Mouse (Mus musculus) neutrophil, adult 5-6 weeks (primary cell): ENCODE results near the gene 4930519G04Rik. TPM values are rescaled to one million over a fixed set of nuclear protein-coding genes. Genes with fewer than 3 reads are reported as not detected.
"Not testable (repeated sequence)": the region's sequence is repeated elsewhere in the genome, so short reads cannot be mapped to it uniquely, and the experiment has no call there.

Source experiments
- ATAC-seq: fragments of 151-379, 151-347 bp; 2 replicates; pipeline ENCODE4 v1.8.0; 2017; ENCODE audit warnings: mild to moderate bottlenecking, moderate TSS enrichment; ENCODE audit not compliant: insufficient number of reproducible peaks, poor library complexity, low FRiP score, severe bottlenecking; ENCODE audit errors: extremely low read depth
- total RNA-seq: library from RNA; stranded (forward); fragments of 200-1000 nt; gene quantifications from 2 replicates; pipeline ENCODE4 v1.2.3, GENCODE M21; 2017

4930519G04Rik gene
- 1.1 and 3.1 TPM in 2 replicates for total RNA-seq

DNA sequence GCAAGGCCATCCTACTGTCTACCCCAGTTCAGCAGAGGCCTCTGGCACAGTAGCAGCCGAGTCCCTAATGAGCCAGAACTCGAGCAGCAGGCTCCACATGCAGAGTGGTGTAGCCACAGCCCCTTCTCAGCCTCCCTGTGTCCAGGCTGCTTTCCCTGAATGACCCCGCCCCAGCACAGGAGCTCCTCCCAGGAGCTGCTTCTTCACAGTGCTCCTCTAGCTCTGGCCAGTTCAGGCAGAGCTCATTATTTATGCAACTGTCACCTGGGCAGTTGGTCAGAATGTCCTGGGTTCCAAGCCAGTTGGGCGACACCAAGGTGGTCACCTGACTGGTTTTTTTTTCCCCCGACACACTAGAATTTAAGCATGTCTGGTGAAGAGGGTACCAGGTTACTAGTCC is at the start of gene 4930519G04Rik:
4930519G04Rik (plus strand) TSS at position 301 of the 400 bp plus-strand sequence.
- not testable (repeated sequence) for ATAC-seq

- ATAC-seq, result no peak
These were observed 49.1 kb upstream of the 4930519G04Rik start for GRCm38 (mm10) chr5:114804335-114804734.

- no peak for ATAC-seq
These were observed 48.5 kb upstream of the 4930519G04Rik start for GRCm38 (mm10) chr5:114804958-114805357.

DNA sequence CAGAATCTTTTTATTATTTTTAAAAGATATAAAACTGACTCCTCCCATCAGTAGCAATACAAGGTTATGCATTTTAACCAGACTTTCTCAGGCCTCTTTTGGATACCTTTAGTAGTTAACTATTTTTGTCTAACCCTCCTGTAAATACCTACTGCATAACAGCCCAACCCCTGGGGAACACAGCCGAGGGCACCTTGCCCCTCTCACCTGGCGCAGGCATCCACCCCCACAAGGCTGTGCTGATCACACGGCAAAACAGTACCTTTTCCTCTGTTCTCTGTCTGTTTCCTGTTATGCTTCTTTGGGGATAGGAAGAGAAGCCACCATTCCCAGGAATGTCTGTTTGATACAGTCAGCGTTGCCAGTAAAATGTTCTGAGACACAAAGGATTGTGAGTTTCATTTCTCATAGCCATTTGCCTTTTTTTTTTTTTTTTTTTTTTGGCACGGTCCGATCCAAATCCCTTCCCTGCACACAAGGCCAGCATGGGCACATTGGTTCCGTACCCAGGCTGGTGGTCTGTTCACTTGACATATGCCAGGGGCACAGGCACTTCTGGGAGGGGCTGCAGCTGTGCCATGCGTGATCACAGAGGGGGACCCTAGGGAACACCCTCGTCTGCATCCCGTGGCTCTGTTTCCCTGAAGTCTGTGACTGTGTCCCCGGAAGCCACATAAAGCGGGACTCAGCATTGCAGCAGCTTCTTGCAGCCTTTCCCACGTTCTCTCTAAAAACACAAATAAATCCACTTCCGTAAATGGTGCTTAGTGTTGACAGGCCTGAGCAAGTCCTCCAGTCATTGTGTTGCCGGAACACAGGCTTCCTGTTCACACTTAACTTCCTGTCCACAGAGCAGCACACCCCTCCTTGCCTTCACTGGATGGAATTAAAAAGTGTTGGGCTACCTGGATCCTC is 47.8 kb upstream of the 4930519G04Rik start:
- ATAC-seq, result peak; percentile 87

GRCm38 (mm10) chr5:114806636-114807035 is 46.8 kb upstream of the 4930519G04Rik start:
- no peak for ATAC-seq

GRCm38 (mm10) chr5:114807063-114807462 is 46.4 kb upstream of the 4930519G04Rik start:
- ATAC-seq, result no peak

DNA sequence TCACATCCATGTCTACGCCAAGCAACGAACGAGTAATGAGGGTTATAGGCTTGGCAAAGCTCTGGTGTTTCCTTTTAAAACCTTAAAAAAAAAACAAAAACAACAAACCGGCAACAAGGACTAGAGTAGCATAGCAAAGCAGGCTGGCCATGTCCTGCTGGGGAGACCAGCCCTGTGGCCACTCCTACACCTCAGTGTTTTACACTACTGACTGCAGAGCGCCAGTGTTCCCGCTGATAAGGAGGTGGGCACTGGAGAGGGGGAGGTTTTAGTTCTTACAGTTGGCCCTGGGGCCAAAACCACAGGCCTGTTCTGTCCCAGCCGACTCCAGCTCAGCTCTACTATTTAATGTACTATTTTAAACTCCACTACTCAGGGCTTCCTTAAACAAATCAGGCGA is 46.0 kb upstream of the 4930519G04Rik start:
- no peak for ATAC-seq

DNA sequence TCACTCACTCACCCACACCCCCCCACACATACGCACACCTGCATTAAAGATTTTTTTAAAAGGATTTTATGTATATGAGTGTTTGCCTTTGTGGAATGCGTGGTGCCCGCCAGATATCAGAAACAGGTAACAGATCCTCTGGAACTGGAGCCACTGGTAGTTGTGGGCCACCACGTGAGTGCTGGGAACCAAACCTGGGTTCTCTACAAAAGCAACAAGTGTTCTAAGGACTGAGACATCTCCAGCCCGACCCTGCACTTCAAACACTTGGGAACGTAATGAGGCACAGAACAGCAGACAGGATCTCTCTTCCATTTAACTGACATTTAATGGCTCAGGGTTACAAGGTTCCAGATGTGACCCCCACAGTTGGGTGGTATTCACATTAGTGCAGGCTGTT is 45.6 kb upstream of the 4930519G04Rik start:
- no peak for ATAC-seq

- no peak for ATAC-seq
These were observed 45.1 kb upstream of the 4930519G04Rik start for GRCm38 (mm10) chr5:114808385-114808784.

GRCm38 (mm10) chr5:114809181-114809756 is 44.2 kb upstream of the 4930519G04Rik start:
- ATAC-seq, result no peak

DNA sequence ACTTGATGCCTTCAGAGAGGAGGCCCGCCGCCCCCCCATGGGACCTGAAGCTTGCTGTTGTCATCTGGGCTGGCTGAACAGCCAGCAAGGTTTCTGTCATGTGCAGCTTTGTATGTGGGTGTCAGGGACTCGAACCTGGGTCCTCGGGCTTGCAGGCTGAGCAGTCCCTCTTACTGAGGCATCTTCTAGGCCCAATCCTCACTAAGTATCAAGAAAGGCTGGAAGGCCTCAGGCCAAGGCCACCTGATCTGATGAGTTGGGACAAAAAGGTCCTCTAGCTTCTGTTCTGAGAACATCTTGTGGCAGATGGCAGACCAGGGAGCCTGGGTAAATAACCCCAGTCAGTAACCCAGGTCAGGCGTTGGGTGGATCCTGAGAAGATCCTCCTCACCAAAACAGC is 43.6 kb upstream of the 4930519G04Rik start:
- no peak for ATAC-seq

DNA sequence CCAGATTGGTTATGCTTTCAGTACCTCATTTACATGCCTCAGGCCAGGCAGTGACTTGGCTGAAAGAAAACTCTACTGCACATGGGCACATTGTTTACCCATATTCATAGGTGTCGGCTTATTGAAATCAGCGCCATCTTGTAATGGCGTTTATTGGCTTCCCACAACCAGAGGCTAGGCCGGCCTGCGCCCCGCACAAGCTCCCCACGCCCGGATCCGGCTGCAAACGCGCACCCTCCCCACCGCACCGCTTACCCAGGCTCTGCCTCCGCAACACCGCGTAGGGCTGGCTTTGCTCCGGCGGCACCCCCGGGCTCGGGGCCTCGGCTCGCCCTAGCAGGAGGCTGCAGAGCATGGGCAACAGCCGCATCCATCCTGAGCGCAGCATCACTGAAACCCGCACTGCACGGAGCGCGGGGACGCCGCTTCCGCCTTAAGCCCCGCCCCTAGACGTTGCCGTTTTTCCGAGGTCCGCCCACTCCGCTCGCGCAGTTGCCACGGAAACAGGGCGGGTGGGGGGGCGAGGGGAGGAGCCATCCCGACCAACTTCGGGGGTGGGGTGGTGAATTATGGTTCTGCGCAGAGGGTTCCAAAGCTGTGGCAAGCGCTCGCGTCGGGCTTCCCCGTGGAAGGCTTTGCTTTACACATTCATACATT is 39.8 kb upstream of the 4930519G04Rik start:
- ATAC-seq, result peak; percentile 78

DNA sequence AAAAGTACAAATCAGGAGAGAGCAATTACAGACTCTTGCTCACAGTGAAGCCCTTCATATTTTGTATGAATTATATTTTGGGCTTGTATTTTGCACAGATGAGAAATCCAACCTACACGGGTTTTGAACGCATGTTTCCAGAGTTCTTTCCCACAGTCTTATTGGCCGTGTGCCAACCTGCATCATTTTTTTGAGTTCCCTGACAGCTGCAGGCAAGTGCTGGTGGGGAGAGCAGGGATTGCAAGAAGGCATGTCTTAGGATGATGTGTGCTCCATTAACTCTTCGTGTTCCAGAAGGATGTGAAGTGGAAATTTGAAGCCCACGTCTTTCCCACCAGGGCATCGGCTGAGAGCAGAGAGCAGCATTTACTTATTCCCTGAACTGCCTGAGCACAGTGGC is 36.9 kb upstream of the 4930519G04Rik start:
- no peak for ATAC-seq

DNA sequence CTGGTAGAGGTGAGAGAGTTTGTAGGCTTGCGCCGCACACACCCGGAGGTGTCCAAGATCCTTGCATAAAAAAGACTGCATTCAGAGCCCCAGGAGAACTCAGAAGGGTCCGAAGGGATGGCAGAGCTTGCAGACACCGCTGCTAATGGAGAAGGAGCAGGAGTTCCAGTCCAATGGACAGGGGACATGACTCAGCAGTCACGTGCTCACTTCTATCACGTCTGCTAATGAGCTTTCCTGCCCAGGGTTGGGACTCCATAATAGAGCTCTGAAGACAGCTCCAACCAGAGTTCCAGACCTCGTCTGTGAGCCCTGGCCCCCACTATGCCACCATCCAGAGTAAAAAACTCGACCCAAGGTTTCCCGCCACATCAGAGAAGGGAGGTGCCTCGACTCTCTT is 35.3 kb upstream of the 4930519G04Rik start:
- no peak for ATAC-seq

GRCm38 (mm10) chr5:114822796-114823688 is 30.4 kb upstream of the 4930519G04Rik start, which contains the start of gene 1500011B03Rik:
TSS of gene 1500011B03Rik (minus strand) at chr5:114823468.
- peak; percentile 47 for ATAC-seq

GRCm38 (mm10) chr5:114824197-114824596 is 29.3 kb upstream of the 4930519G04Rik start:
- ATAC-seq, result peak; percentile 72

GRCm38 (mm10) chr5:114825978-114826691 is 27.3 kb upstream of the 4930519G04Rik start:
- ATAC-seq, result peak; percentile 75

DNA sequence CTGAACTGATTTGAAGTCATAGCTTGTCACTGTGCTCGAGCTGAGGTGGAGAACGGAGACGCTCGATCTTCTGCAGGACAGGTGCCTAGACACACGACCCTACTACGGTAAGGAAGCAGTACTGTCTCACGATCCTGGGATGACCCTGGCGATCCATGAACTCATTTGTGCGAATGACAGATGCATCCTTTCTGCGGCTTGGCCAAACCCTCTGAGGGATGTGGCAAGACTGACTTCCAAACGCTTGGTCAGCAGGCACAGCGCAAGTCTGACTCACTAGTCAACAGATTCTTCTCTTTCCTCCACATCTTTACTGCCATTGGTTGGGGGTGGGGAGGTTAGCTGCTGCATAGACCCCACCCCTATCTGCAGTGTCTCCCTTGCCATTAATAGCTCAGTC is 26.0 kb upstream of the 4930519G04Rik start:
- ATAC-seq, result no peak
